Mouse (Mus musculus): ENCODE measurements around the gene 4930555G01Rik.
A peak's percentile ranks its signal among the peaks of the same experiment; 100 is the strongest.
"Not testable (repeated sequence)": the region's sequence is repeated elsewhere in the genome, so short reads cannot be mapped to it uniquely, and the experiment has no call there.

The 4930555G01Rik gene

GRCm38 (mm10) chr14:5050329-5050728 is at the start of gene 4930555G01Rik:
TSS of gene 4930555G01Rik (plus strand) at chr14:5050629.
- DNase-seq, result not testable (repeated sequence)

DNA sequence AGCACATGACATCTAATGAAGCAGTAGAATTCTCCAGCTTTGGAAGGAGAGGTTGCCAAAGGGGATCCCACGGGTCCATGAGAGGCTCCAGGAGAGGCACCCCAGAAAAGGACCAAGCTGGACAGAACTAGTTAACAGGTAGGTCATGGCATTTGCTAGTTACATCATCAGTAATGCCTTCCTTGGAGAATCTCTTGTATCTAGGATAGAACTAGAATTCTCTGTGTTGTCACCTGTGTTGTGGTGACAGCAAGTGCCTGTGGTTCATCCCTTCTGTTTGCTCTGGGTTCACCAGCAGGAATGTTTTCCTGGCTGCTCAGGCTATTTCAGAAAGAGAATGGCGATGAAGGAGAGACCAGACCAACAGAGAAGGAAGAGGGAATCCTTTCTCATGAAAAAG is 34.8 kb upstream of the 4930555G01Rik start, which contains the start of gene Gm3298:
Gene Gm3298 (plus strand): TSS at position 301 of the 400 bp plus-strand sequence.
- not testable (repeated sequence) for DNase-seq

DNA sequence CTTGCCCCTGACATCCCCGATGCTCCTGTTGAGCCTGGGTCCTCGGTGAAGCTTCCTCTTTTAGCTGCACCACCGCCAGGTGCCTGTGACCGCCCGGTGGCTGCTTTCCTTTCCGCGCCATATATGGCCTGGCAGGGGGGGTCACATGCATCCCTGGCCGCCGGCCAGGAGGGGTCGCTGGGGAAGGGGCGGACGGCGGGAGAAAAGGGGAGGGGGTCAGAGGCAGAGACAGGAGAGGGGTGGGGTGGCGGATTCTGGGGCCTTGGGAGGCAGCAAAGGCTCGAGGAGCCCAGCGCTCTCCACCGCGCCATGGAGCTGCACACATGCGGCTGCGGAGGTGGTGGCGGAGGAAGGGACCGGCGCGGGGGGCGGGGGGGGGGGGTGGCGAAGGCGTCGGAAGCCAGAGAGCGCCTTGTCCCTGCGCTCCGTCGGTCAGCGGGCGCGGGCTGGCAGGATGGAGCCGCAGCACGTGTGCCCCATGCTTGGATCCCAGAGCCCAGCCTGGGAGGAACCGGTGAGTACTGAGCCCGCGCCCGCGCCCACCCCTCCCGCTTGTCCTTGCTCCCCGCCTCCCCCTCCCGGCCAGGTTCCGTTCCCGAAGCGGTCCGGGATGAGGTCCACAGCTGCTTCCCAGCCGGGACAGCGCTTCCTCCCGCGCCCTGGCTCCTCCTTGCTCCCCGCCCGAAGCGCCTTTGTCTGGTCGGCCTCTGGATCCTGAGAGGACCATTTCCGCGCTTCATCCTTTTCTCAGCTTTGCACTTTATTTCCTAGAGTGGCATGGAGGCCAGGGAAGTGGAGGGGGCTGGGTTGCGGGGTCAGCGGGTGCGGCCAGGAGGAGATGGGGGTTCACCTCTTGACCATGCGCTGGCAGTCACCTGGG is 20.4 kb downstream of the 4930555G01Rik start, which contains the start of gene Gm8281:
Gene Gm8281 (plus strand): TSS at position 430 of the 880 bp plus-strand sequence.
- DNase-seq, result peak; percentile 3
